Mouse (Mus musculus) cerebellum, postnatal 25 days (tissue): ENCODE measurements around the gene Olfr538.
"Not testable (repeated sequence)": the region's sequence is repeated elsewhere in the genome, so short reads cannot be mapped to it uniquely, and the experiment has no call there.

ENCODE experiments used
- DNase-seq, 2 experiments: peaks; one replicate each; pipeline ENCODE4 v3.0.0; 2021; ENCODE audit warnings: mixed read lengths in 2 of 2

The Olfr538 gene

GRCm38 (mm10) chr7:140567586-140567985 is at the start of gene Olfr538:
Gene Olfr538, plus strand, starts transcription at chr7:140567886.
- DNase-seq: no peak

- no peak for DNase-seq
Measured at GRCm38 (mm10) chr7:140539746-140540145, 27.9 kb upstream of the Olfr538 start.

DNA sequence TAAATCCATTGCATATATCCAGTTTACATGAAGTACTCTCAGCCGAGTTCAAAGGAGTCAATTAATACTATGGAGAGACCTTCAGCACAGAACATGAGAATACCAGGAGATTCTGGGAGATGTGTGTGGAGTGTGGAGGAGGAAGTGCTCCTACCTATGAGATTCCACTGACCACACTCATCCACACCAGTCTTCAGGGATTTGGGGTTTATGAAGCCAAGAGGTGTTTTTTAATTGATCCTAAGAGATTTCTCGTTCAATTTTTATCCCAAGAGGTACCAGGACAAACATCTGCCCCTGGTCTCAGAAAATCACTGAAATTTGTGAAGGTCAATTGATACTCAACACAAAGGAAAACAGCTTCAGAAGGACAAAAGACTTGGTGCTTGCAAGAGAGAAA is 33.3 kb downstream of the Olfr538 start, which contains the start of gene Olfr46:
Gene Olfr46 (plus strand): TSS at position 301 of the 400 bp plus-strand sequence.
- not testable (repeated sequence) for DNase-seq
